In the genomic region with DNA sequence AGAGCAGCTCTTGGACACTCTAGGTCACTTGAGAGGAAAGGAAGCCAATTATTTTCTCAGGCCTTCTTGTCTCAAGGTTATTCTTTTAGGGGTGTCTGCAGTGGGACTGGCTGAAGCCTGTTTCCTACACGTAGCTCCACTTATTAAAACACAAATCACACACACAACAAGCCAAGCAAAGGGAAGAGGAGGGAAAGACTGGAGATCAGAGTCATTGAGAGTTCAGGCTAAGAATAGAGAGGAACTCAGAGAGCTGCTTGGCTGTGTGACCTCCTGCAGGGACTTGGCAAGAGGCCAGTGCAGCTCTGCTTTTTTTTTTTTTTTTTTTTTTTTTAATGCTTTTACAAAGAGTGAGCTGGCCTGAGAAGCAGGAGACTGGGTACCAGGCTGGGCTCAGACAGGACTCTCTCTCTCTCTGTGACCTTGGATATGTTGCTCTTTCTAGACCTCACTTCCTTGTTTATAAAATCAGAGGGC, we compare ENCODE assay signal across 8 mouse cellular contexts. TPM values are rescaled to one million over a fixed set of nuclear protein-coding genes. Genes with fewer than 3 reads are reported as not detected.
A peak's percentile ranks its signal among the peaks of the same experiment; 100 is the strongest.
DNase-seq lines count a peak whose midpoint lies in the region; ATAC-seq and TF ChIP-seq lines count a peak whose summit lies in the region.
"Not testable (repeated sequence)": the region's sequence is repeated elsewhere in the genome, so short reads cannot be mapped to it uniquely, and the experiment has no call there.

No protein-coding gene starts in this region.

- H3K4me3 ChIP-seq in hindbrain, embryonic 15.5 days; lung, postnatal 0 days (ENCODE audit: low read depth, low read length): not testable (repeated sequence)

- not testable (repeated sequence) for H3K9me3 ChIP-seq in hindbrain, embryonic 15.5 days; lung, postnatal 0 days (ENCODE audit: low read length)

- peak; percentile 91 for ATAC-seq in hindbrain, embryonic 15.5 days (ENCODE audit: low FRiP score, low read depth)
- ATAC-seq in lung, postnatal 0 days = peak; percentile 76

- H3K4me1 ChIP-seq in hindbrain, embryonic 15.5 days (replicated peaks); lung, postnatal 0 days (ENCODE audit: insufficient read depth, low read depth, low read length): not testable (repeated sequence)

- H3K36me3 ChIP-seq in hindbrain, embryonic 15.5 days; lung, postnatal 0 days (ENCODE audit: insufficient read depth, low read length): not testable (repeated sequence)

- H3K27ac ChIP-seq in hindbrain, embryonic 15.5 days (replicated peaks) = peak overlapping the region; percentile 65
- not testable (repeated sequence) for H3K27ac ChIP-seq in lung, postnatal 0 days (ENCODE audit: low read length)

- DNase-seq in 416B (ENCODE audit: low read depth) = peak; percentile 85
- peak; percentile 57 to 77 for DNase-seq in adrenal gland, postnatal 36 days
- peak; percentile 14 for DNase-seq in embryo, embryonic 11.5 days (ENCODE audit: low read depth, low spot score)
- DNase-seq in heart, adult 11 months = peak; percentile 95
- DNase-seq in layer of hippocampus, postnatal 14 days (ENCODE audit: low spot score in 2 of 2) = peak; percentile 6 to 29
- DNase-seq in lung, postnatal 0 days (ENCODE audit: low spot score) = peak; percentile 75
- peak; percentile 61 for DNase-seq in retina, embryonic 14.5 days (ENCODE audit: low spot score)

- TF ChIP-seq CTCF in lung, postnatal 0 days (IDR thresholded peaks at IDR 0.05) = not testable (repeated sequence)

- H3K9ac ChIP-seq in hindbrain, embryonic 15.5 days; lung, postnatal 0 days (replicated peaks; ENCODE audit: low read depth): not testable (repeated sequence)

- not testable (repeated sequence) for H3K27me3 ChIP-seq in hindbrain, embryonic 15.5 days; lung, postnatal 0 days (replicated peaks; ENCODE audit: insufficient read depth, low read length)

- TF ChIP-seq EP300 in lung, postnatal 0 days (IDR thresholded peaks at IDR 0.05) = 0 out of 2 replicates have a peak, but pooled peaks have one; percentile 22

- not testable (repeated sequence) for H3K4me2 ChIP-seq in hindbrain, embryonic 15.5 days; lung, postnatal 0 days (replicated peaks; ENCODE audit: low read depth, low read length)

- 14% methylated on average over 1 of the region's 1 CpGs for WGBS in hindbrain, embryonic 15.5 days
- 5% methylated on average over 1 of the region's 1 CpGs for WGBS in lung, postnatal 0 days

RNA-seq across cellular contexts. Expression of a gene that starts 36.7 kb away (rescaled TPM):
- total RNA-seq in adrenal gland, postnatal 36 days (2021) = under 1 TPM; 0.40 to 0.76 TPM
- polyA plus RNA-seq in hindbrain, embryonic 15.5 days (2015; fragmentation: Nextera tagmentation; extraction: Ambion mirVana) = 0.47 and 0.49 TPM in 2 replicates
- under 1 TPM; 0.23 to 0.62 TPM for total RNA-seq in layer of hippocampus, postnatal 14 days (2021)
- 0.27 and 0.33 TPM in 2 replicates for polyA plus RNA-seq in lung, postnatal 0 days (2015; fragmentation: Nextera tagmentation; extraction: Ambion mirVana)

RNA-seq across cellular contexts. Expression of a gene that starts 47.6 kb away (rescaled TPM):
- 1 to 10 TPM; 2.9 to 3.9 TPM for total RNA-seq in adrenal gland, postnatal 36 days (2021)
- 3.5 and 4.1 TPM in 2 replicates for polyA plus RNA-seq in hindbrain, embryonic 15.5 days (2015; fragmentation: Nextera tagmentation; extraction: Ambion mirVana)
- total RNA-seq in layer of hippocampus, postnatal 14 days (2021) = 1 to 10 TPM; 3.2 to 5.1 TPM
- 4.3 and 5.4 TPM in 2 replicates for polyA plus RNA-seq in lung, postnatal 0 days (2015; fragmentation: Nextera tagmentation; extraction: Ambion mirVana)

Comparison
In these comparisons a context has a peak if more than half of its experiments do, and no peak if none do; other contexts are left out.
1. DNase-seq: peak in every context shown above with its lines; median percentile 95 in heart, adult 11 months; 85 in 416B; 75 in lung, postnatal 0 days; 67 in adrenal gland, postnatal 36 days; 61 in retina, embryonic 14.5 days; 18 in layer of hippocampus, postnatal 14 days; 14 in embryo, embryonic 11.5 days.